Mouse (Mus musculus): ENCODE data around the gene D430041D05Rik. TPM values are rescaled to one million over a fixed set of nuclear protein-coding genes. Genes with fewer than 3 reads are reported as not detected.
A peak's percentile ranks its signal among the peaks of the same experiment; 100 is the strongest.

Gene D430041D05Rik
- polyA plus RNA-seq, 1 experiment from 2014 or later = 0.42 TPM

DNA sequence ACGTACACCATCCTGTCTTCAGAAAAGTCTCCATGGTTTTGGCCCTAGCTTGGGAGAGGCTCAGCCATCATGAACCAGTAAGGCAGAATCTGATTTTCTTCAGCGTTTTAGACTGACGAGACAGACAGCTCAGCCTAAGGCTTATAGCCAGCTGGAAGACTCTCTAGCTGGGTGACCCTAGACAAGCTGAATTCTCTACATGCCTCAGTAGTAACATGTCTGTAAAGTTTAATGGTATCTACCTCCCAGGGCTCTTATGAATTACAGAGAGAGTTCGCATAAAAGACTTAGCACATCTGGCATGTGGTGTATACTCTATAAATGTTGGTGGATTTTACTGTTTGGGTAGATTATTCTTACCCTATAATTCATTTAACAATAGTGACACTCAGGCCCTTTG is 78.1 kb downstream of the D430041D05Rik start:
- no peak for ATAC-seq (ENCODE audit: low FRiP score, low TSS enrichment)
- no peak overlapping the region for H3K27ac ChIP-seq (ENCODE audit: low read length)
- H3K9ac ChIP-seq (replicated peaks; ENCODE audit: low read length) = no peak overlapping the region
- no peaks in the 10 kb centered on the region for H3K9me3 ChIP-seq (ENCODE audit: low read length)
- H3K27me3 ChIP-seq (ENCODE audit: insufficient read depth, low read length) = no peaks in the 10 kb centered on the region
- 77% methylated on average over 4 of the region's 4 CpGs for WGBS
- no peaks in the 10 kb centered on the region for H3K36me3 ChIP-seq (ENCODE audit: insufficient read depth, low read length)
- peaks cover 6% of the 10 kb centered on the region; the same call in 1 of the 2 replicates for H3K4me1 ChIP-seq (ENCODE audit: insufficient read depth, low read length)
- no peak overlapping the region for H3K4me3 ChIP-seq (ENCODE audit: low read length)
- no peak overlapping the region for H3K4me2 ChIP-seq (replicated peaks; ENCODE audit: low read depth, low read length)

DNA sequence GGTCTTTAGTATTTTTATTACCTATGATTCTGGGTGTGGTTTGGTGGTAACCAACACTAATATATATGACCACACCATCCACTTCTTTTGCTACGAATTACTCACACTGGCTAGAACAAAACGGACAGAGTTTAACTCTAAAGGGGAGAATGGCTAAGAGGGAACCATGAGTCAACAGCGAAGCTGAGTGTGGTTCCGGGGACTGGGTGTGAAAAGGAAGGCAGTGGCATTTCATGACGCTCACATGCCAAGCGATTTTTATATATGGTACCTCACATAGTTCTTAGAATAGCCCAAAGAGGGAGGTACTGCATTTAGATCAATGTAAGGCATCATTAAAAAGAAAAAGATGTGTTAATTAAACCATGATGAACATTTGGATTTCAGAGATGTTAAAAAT is 79.6 kb downstream of the D430041D05Rik start:
- H3K4me3 ChIP-seq (ENCODE audit: low read length) = no peak overlapping the region
- H3K27me3 ChIP-seq (ENCODE audit: insufficient read depth, low read length) = no peaks in the 10 kb centered on the region
- ATAC-seq (ENCODE audit: low FRiP score, low TSS enrichment) = no peak
- WGBS = 84% methylated on average over 6 of the region's 6 CpGs
- no peak overlapping the region for H3K9ac ChIP-seq (replicated peaks; ENCODE audit: low read length)
- no peak overlapping the region for H3K4me2 ChIP-seq (replicated peaks; ENCODE audit: low read depth, low read length)
- H3K9me3 ChIP-seq (ENCODE audit: low read length) = no peaks in the 10 kb centered on the region
- no peak overlapping the region for H3K27ac ChIP-seq (ENCODE audit: low read length)
- H3K4me1 ChIP-seq (ENCODE audit: insufficient read depth, low read length) = 0 out of 2 replicates have a peak, but pooled peaks cover 4% of the 10 kb centered on the region
- H3K36me3 ChIP-seq (ENCODE audit: insufficient read depth, low read length) = no peaks in the 10 kb centered on the region

DNA sequence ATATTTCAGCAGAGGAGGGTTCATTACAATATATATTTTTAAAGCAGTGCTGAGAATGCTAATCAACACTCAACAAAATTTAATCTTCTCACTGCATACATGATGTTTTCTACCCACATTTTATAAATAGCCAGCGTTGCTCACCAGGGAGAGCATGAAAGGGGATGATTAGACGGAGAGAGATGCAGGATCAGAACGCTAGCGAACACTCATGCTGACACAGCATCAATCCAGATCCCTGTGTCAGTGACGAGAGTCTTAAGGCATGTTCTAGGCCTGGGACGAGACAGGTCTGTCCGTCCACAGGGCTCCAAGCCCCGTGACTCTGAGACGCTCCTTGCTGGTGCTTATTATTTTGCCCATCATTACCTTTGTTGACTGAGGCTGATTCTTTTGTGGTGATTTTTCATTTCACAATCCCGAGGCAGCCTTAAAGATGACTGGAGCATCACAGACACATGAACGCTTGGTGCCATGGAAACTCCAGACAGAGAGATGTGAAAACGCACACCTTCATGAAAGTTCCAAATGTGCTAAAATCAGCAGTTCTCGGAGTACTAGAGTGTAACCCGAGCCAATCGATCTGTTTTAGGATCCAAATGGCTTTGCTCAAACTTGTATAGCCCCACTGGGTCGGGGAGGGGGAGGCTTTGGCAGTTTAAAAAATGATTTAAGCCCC is 83.6 kb downstream of the D430041D05Rik start:
- Histone ChIP-seq H3K36me3 (ENCODE audit: insufficient read depth, low read length) (no peaks in the 10 kb centered on the region), H3K27me3 (ENCODE audit: insufficient read depth, low read length) (no peaks in the 10 kb centered on the region), H3K9me3 (ENCODE audit: low read length) (no peaks in the 10 kb centered on the region), H3K4me1 (ENCODE audit: insufficient read depth, low read length) (no peaks in the 10 kb centered on the region), H3K27ac (ENCODE audit: low read length) (no peak overlapping the region), H3K4me3 (ENCODE audit: low read length) (no peak overlapping the region), H3K9ac (replicated peaks; ENCODE audit: low read length) (no peak overlapping the region), H3K4me2 (replicated peaks; ENCODE audit: low read depth, low read length) (no peak overlapping the region)
- no peak for ATAC-seq (ENCODE audit: low FRiP score, low TSS enrichment)
- 52% methylated on average over 16 of the region's 16 CpGs for WGBS

DNA sequence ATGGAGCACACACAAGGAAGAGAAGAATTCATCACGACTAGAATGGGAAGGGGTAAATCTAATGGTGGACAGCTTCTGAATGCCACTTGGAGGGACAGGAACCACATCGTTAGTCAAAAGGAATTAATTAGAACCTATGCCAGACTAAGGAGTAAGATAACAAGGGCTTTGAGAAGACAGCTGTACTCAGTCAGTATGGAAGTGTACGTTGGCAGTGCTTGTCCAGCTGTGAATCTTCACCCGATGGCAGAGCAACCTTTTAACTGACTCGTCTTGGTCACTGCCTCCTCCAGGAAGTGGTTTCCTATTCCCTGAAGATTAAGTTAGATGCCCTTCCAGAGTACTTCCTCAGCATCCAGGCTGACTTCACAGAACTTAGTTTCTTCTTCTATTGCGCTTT is 87.0 kb downstream of the D430041D05Rik start:
- Histone ChIP-seq H3K27ac (ENCODE audit: low read length) (no peak overlapping the region), H3K4me3 (ENCODE audit: low read length) (no peak overlapping the region), H3K9me3 (ENCODE audit: low read length) (no peaks in the 10 kb centered on the region), H3K27me3 (ENCODE audit: insufficient read depth, low read length) (no peaks in the 10 kb centered on the region), H3K9ac (replicated peaks; ENCODE audit: low read length) (no peak overlapping the region), H3K4me2 (replicated peaks; ENCODE audit: low read depth, low read length) (no peak overlapping the region), H3K36me3 (ENCODE audit: insufficient read depth, low read length) (no peaks in the 10 kb centered on the region), H3K4me1 (ENCODE audit: insufficient read depth, low read length) (0 out of 2 replicates have a peak, but pooled peaks cover 5% of the 10 kb centered on the region)
- WGBS = 29% methylated on average over 6 of the region's 6 CpGs
- no peak; the same call in 1 of the 2 replicates for ATAC-seq (ENCODE audit: low FRiP score, low TSS enrichment)

DNA sequence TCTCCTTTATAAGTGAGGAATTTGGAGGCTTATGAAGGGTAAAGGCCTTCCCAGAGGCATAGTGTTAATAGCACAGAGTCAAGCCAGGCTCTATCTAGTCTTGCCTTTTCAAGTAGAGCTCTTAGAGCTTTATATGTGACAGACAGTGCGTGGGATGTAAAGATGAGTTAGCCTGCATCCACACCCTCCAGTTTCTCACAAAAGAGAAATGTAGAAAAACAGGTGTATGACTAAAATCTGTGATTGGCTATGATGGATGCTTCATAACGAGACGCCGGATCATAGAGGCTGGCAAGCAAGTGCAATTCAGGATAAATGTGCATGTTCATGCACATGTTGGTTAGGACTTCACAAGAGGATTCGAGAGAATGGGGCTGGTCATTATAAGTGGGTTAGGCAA is 87.5 kb downstream of the D430041D05Rik start:
- Histone ChIP-seq H3K4me2 (replicated peaks; ENCODE audit: low read depth, low read length) (no peak overlapping the region), H3K4me1 (ENCODE audit: insufficient read depth, low read length) (0 out of 2 replicates have a peak, but pooled peaks cover 5% of the 10 kb centered on the region), H3K4me3 (ENCODE audit: low read length) (no peak overlapping the region), H3K27me3 (ENCODE audit: insufficient read depth, low read length) (0 out of 2 replicates have a peak, but pooled peaks cover under 1% of the 10 kb centered on the region), H3K36me3 (ENCODE audit: insufficient read depth, low read length) (no peaks in the 10 kb centered on the region), H3K9me3 (ENCODE audit: low read length) (no peaks in the 10 kb centered on the region), H3K9ac (replicated peaks; ENCODE audit: low read length) (no peak overlapping the region), H3K27ac (ENCODE audit: low read length) (no peak overlapping the region)
- WGBS = 81% methylated on average over 5 of the region's 5 CpGs
- ATAC-seq (ENCODE audit: low FRiP score, low TSS enrichment) = no peak

DNA sequence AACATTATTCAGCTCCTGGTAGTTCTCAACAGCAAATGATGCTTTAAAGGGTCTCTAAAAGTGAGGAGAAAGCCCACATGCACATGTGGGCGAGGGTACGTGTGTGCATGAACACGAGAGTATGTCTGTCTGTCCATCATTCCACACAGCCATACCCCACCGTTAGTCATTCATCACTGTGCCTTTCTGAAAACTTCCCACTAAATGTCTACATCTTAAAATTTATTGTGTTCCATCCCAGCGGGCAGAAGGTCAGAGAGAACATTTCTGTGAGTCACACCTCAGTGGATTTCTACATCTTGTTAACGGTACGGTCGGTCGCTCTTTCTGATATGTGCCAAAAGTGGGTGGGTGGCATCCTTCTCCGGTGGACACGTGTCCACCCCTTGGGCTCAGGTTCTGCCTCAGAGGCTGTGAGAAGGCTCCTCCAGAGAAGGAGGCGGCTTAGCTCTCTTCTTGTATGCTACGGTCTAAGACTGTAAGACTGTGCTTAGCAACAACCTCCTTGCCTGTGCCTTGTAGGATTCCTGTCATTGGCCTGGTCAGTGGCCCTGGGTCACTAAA is 90.7 kb downstream of the D430041D05Rik start:
- H3K9ac ChIP-seq (replicated peaks; ENCODE audit: low read length) = no peak overlapping the region
- H3K4me1 ChIP-seq (ENCODE audit: insufficient read depth, low read length) = 0 out of 2 replicates have a peak, but pooled peaks cover 5% of the 10 kb centered on the region
- no peaks in the 10 kb centered on the region for H3K36me3 ChIP-seq (ENCODE audit: insufficient read depth, low read length)
- 42% methylated on average over 13 of the region's 13 CpGs for WGBS
- H3K4me3 ChIP-seq (ENCODE audit: low read length) = no peak overlapping the region
- H3K4me2 ChIP-seq (replicated peaks; ENCODE audit: low read depth, low read length) = no peak overlapping the region
- no peaks in the 10 kb centered on the region for H3K9me3 ChIP-seq (ENCODE audit: low read length)
- ATAC-seq (ENCODE audit: low FRiP score, low TSS enrichment) = peak; percentile 66
- H3K27ac ChIP-seq (ENCODE audit: low read length) = no peak overlapping the region
- 0 out of 2 replicates have a peak, but pooled peaks cover 4% of the 10 kb centered on the region for H3K27me3 ChIP-seq (ENCODE audit: insufficient read depth, low read length)

DNA sequence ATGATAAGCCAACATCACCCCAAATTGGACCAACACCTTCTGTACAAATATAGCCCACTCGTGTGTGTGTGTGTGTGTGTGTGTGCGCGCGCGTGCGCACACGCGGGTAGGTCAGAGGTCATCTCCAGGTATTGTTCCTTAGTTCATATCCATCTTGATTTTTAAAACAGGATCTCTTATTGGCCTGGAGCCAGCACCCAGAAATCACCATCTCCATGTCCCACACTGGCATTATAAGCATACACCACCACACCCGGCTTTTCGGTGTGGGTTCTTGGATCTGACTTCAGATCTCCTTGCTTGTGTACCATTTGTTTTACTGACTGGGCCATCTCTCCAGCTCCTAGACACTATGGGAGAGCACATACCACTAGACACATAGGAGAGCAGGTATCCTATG is 91.4 kb downstream of the D430041D05Rik start:
- Histone ChIP-seq H3K4me3 (ENCODE audit: low read length) (no peak overlapping the region), H3K4me2 (replicated peaks; ENCODE audit: low read depth, low read length) (no peak overlapping the region), H3K36me3 (ENCODE audit: insufficient read depth, low read length) (no peaks in the 10 kb centered on the region), H3K27me3 (ENCODE audit: insufficient read depth, low read length) (0 out of 2 replicates have a peak, but pooled peaks cover 4% of the 10 kb centered on the region), H3K9me3 (ENCODE audit: low read length) (no peaks in the 10 kb centered on the region), H3K27ac (ENCODE audit: low read length) (no peak overlapping the region), H3K9ac (replicated peaks; ENCODE audit: low read length) (no peak overlapping the region), H3K4me1 (ENCODE audit: insufficient read depth, low read length) (0 out of 2 replicates have a peak, but pooled peaks cover 5% of the 10 kb centered on the region)
- ATAC-seq (ENCODE audit: low FRiP score, low TSS enrichment) = no peak
- 91% methylated on average over 10 of the region's 10 CpGs for WGBS

DNA sequence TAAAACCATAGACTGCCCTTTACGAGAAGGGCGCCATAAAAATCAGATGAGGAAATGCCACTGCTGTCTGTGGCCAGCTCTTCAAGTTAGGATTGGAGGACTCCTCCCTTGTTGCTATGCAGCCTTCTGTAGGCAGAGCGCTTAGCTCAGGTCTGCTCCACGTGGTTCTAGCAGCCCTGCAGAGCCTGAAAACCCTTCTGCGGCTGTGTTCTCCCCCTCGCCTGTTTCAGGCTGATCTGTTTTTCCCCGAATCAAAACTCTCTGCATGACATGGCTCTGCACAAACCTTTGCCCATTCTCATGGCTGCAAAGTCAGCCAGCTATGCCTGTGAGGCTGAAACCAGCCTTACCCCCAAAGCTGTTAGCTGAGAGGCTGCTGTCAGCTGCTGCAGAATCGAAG is 91.9 kb downstream of the D430041D05Rik start:
- Histone ChIP-seq H3K9me3 (ENCODE audit: low read length) (no peaks in the 10 kb centered on the region), H3K27me3 (ENCODE audit: insufficient read depth, low read length) (0 out of 2 replicates have a peak, but pooled peaks cover 4% of the 10 kb centered on the region), H3K4me1 (ENCODE audit: insufficient read depth, low read length) (0 out of 2 replicates have a peak, but pooled peaks cover 5% of the 10 kb centered on the region), H3K4me2 (replicated peaks; ENCODE audit: low read depth, low read length) (no peak overlapping the region), H3K27ac (ENCODE audit: low read length) (no peak overlapping the region), H3K9ac (replicated peaks; ENCODE audit: low read length) (no peak overlapping the region), H3K4me3 (ENCODE audit: low read length) (no peak overlapping the region), H3K36me3 (ENCODE audit: insufficient read depth, low read length) (no peaks in the 10 kb centered on the region)
- no peak for ATAC-seq (ENCODE audit: low FRiP score, low TSS enrichment)
- WGBS = 30% methylated on average over 8 of the region's 8 CpGs

DNA sequence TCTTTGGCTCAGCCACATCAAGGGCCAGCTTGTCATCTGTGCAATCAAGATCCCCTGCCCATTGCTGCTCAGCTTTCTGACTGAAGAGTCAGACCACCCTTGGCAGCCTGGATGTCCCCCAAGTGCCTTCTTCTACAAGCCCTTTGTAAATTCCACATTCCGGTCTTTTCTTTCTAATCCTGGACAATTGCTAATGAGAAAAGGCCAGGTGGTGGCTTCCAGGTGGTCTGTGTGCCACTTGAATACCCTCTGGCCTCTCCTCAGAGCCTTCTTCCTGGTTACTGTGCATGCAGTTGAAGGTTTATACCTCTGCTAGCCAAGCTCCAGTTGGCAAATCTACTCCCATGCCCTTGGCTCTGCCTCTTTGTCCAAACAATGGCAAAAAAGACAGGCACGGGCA is 92.6 kb downstream of the D430041D05Rik start:
- H3K4me1 ChIP-seq (ENCODE audit: insufficient read depth, low read length) = 0 out of 2 replicates have a peak, but pooled peaks cover 5% of the 10 kb centered on the region
- ATAC-seq (ENCODE audit: low FRiP score, low TSS enrichment) = no peak
- 75% methylated on average over 2 of the region's 2 CpGs for WGBS
- H3K27ac ChIP-seq (ENCODE audit: low read length) = no peak overlapping the region
- H3K27me3 ChIP-seq (ENCODE audit: insufficient read depth, low read length) = 0 out of 2 replicates have a peak, but pooled peaks cover 4% of the 10 kb centered on the region
- H3K9ac ChIP-seq (replicated peaks; ENCODE audit: low read length) = no peak overlapping the region
- H3K36me3 ChIP-seq (ENCODE audit: insufficient read depth, low read length) = no peaks in the 10 kb centered on the region
- H3K4me2 ChIP-seq (replicated peaks; ENCODE audit: low read depth, low read length) = no peak overlapping the region
- no peak overlapping the region for H3K4me3 ChIP-seq (ENCODE audit: low read length)
- no peaks in the 10 kb centered on the region for H3K9me3 ChIP-seq (ENCODE audit: low read length)

DNA sequence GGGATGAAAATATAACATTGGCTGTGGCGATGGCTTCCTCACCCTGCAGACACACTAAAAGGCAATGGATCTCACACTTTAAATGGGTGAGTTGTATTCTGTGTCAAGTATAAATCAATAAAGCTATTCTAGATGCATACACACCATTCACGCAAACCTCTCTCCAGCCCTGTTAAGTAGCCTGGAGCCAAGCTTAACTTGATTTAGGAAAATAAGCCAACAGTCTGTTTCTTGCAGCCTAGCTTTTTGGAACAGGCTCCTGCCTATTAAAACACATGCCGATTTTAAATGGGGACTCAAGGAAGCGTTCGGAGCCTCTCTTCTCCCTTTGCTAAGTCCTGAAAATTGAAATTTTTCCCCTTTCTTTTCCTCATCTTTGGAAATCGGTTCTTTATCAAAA is 93.2 kb downstream of the D430041D05Rik start:
- Histone ChIP-seq H3K36me3 (ENCODE audit: insufficient read depth, low read length) (no peaks in the 10 kb centered on the region), H3K27me3 (ENCODE audit: insufficient read depth, low read length) (0 out of 2 replicates have a peak, but pooled peaks cover 4% of the 10 kb centered on the region), H3K9me3 (ENCODE audit: low read length) (no peaks in the 10 kb centered on the region), H3K4me2 (replicated peaks; ENCODE audit: low read depth, low read length) (no peak overlapping the region), H3K9ac (replicated peaks; ENCODE audit: low read length) (no peak overlapping the region), H3K27ac (ENCODE audit: low read length) (no peak overlapping the region), H3K4me1 (ENCODE audit: insufficient read depth, low read length) (0 out of 2 replicates have a peak, but pooled peaks cover 5% of the 10 kb centered on the region), H3K4me3 (ENCODE audit: low read length) (no peak overlapping the region)
- 87% methylated on average over 6 of the region's 6 CpGs for WGBS
- no peak for ATAC-seq (ENCODE audit: low FRiP score, low TSS enrichment)

Measured in kidney, embryonic 16.5 days (tissue).